Mouse (Mus musculus) thymus, adult 18-20 months (tissue): ENCODE results near the gene Olfr846.

Source experiments
- DNase-seq, 2 experiments: peaks; one replicate each; pipeline ENCODE4 v3.0.0; 2022; ENCODE audit warnings: mixed read lengths in 2 of 2

Gene Olfr846

DNA sequence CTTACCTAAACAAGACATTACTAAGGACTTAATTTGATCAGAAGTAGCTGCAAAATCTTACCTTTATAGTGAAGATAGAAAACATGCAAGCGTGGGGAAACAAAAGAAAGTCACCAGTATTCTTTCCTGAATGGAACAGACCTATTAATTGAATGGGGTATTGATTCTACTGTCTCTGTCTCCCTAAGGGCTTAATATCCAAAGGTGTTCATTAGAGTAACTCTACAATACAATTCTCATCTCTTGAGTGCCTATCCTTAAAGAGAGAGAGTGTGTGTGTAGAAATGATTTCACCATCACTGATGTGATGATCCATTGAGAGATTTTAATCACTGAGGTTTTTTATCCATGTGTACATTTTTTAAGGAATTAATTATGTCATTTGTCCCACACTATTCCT, at the start of gene Olfr846:
Gene Olfr846 (minus strand): TSS at position 101 of the 400 bp plus-strand sequence.
- DNase-seq = no peak

DNA sequence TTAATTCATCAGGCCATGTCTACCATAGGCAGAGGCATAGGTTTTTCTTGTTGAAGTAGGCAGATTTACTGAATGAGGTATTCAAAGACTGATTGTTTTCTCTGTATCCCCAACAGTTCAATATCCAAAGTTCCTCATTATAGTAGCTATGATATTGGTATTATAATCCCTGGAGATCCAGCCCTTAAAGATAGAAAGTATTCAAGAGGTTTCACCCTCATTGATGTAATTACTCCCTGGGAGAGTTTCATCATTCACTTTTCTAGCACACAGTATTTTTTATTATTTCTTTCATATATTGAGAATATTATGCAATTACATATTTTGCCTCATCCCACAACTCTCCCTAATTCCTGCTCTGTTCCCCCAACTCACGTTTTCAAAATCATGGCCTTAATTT, 14.8 kb upstream of the Olfr846 start, which contains the start of gene Olfr847:
Gene Olfr847 (minus strand): TSS at position 101 of the 400 bp plus-strand sequence.
- DNase-seq = no peak

DNA sequence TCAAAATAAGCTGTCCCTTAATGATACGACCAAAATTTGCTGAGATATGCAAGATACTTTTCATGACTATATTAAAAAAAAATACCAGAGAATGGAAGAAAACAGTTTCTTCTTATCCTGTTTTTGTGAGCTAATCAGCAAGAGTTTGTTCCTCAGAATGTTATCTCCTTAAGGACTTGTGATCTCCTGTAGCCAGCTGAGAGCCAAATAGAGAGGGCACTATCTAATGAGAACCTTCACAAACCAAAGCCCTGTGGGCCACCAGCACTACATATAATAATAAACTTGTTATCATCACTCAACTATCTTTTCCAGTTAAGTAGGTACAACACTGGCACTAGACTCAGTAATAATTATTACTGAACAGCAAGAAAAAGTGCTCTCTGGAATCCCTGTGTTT, 27.6 kb downstream of the Olfr846 start, which contains the start of gene Olfr845:
Gene Olfr845 (plus strand): TSS at position 301 of the 400 bp plus-strand sequence.
- no peak for DNase-seq

DNA sequence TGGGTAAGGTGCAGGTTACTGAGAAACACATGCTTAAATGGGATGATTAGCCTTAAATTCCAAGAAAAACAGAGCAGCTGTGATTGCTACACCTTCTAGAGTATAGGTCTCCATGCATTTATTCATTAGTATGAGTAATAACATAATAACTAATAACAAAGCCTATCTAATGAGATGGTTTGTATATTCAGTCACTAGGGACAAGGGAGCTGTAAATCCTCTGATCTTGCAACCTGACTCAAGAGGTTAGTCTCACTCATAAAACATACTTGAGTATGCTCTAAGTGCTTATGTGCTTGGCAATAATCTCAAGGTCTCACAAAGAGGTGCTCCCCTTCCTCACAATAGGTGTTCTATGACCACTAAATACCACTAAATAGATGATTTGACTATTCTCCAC, 47.8 kb downstream of the Olfr846 start, which contains the start of gene Olfr844:
Gene Olfr844 (plus strand): TSS at position 301 of the 400 bp plus-strand sequence.
- no peak for DNase-seq
